Comparison of ENCODE assay signal across 1 mouse cellular context in the genomic region with DNA sequence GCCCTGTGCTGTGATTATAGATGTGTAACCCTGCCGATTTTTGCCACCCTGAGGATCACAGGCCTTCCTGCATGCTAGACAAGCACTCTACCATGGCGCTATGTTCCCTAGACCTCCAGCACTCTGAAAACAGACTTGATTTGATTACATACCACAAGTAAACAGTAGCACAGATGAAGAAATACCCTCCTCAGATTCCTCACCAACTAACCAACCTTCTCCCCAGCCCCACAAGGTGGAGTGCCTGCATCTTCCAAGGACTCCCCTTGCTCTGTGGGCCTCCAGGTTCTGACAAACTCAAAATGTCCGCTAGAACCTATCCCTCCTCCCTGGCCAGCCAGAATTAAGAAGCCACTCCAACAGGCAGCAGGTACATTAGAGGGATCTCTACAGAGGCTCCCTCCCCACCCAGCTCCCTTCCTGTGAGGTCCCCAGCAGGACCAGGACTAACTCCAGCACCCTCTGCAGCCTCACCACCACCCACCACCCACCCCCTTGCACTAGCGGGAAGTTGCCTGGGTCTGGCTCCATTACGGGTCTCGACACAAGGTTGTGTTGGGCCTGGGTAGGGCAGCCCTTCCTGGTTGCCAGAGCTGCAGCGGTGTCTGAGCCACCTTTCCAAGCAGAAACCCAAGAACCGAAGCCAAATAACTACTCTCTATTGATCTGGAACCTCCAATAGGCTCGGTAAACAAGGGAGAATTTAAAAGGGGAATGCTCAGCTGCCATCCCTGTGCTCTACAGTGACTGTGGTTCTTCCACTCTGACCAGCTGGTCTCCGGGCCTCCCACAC.
A peak's percentile ranks its signal among the peaks of the same experiment; 100 is the strongest.
TF ChIP-seq lines count a peak whose summit lies in the region.

No protein-coding gene starts in this region.

TF ChIP-seq in CH12.LX, 34 proteins besides CTCF, POLR2A, EP300 and RAD21 (continued from another document):
- TF ChIP-seq MAX (IDR thresholded peaks at IDR 0.05; ENCODE audit: low read length) (peak; percentile 19; the same call in 1 of the 2 replicates), ETS1 (conservative IDR thresholded peaks at IDR 0.05; ENCODE audit: low read depth, low read length) (0 out of 2 replicates have a peak, but pooled peaks have one; percentile 11), TCF12 (IDR thresholded peaks at IDR 0.05; ENCODE audit: low read depth, low read length) (0 out of 2 replicates have a peak, but pooled peaks have one; percentile 25), MXI1 (IDR thresholded peaks at IDR 0.05; ENCODE audit: low read depth, low read length) (peak; percentile 48; the same call in 1 of the 2 replicates), CHD1 (IDR thresholded peaks at IDR 0.05; ENCODE audit: low read depth, low read length) (peak; percentile 52; the same call in 1 of the 2 replicates), USF2 (conservative IDR thresholded peaks at IDR 0.05; ENCODE audit: low read depth, low read length) (no peak), SIN3A (IDR thresholded peaks at IDR 0.05; ENCODE audit: low read length) (peak; percentile 27; the same call in 1 of the 2 replicates), RCOR1 (conservative IDR thresholded peaks at IDR 0.05; ENCODE audit: low read depth, low read length) (0 out of 2 replicates have a peak, but pooled peaks have one; percentile 55), PAX5 (IDR thresholded peaks at IDR 0.05; ENCODE audit: low read length) (no peak), MAFK (IDR thresholded peaks at IDR 0.05; ENCODE audit: insufficient replicate concordance, low read length) (no peak), MAZ (IDR thresholded peaks at IDR 0.05; ENCODE audit: low read depth, low read length) (peak; percentile 53; the same call in 1 of the 2 replicates), UBTF (IDR thresholded peaks at IDR 0.05; ENCODE audit: low read depth, low read length) (no peak), ZNF384 (IDR thresholded peaks at IDR 0.05; ENCODE audit: low read depth, low read length) (no peak), IRF4 (IDR thresholded peaks at IDR 0.05; ENCODE audit: low read depth, low read length) (0 out of 2 replicates have a peak, but pooled peaks have one; percentile 11)
